Mouse (Mus musculus) ES-Bruce4 (cell line): Measurements from ENCODE around the gene Flii.

Experiments used
- CTCF ChIP-seq: IDR thresholded peaks from one replicate; pipeline ENCODE4 v1.8.1; 2011; ENCODE audit warnings: low read depth, low read length
- POLR2A ChIP-seq: IDR thresholded peaks from one replicate; pipeline ENCODE4 v1.8.1; 2011; ENCODE audit warnings: low read length; ENCODE audit not compliant: insufficient read depth

DNA sequence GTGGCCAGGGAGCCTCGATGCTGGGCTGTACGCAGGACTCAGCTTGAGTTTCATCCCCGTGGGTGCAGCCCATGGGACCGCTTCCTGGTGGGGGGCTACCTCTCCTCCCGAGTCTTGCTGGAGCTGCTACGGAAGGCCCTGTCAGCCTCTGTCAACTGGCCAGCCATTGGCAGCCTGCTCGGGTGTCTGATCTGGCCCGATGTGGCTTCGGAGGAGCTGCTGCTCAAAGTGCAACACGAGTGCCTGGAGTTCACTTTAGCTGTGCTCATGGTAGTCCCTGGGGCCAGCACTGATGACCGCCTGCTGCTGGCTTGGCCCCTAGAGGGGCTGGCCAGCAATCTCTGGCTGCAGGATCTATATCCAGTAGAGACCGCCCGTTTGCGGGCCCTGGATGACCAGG, 4.2 kb upstream of the Flii start:
- no peak for TF ChIP-seq CTCF
- no peak for TF ChIP-seq POLR2A
